Mouse (Mus musculus): ENCODE results near the gene Ephb6.

GRCm38 (mm10) chr6:41566965-41567364, 38.3 kb upstream of the Ephb6 start:
- no peak for TF ChIP-seq POLR2A (IDR thresholded peaks at IDR 0.05; ENCODE audit: control insufficient read depth, extremely low read depth, insufficient read depth, low read length, poor library complexity)
- TF ChIP-seq CTCF (IDR thresholded peaks at IDR 0.05; ENCODE audit: borderline replicate concordance, control insufficient read depth, extremely low read depth, insufficient read depth, low read length, poor library complexity): no peak
